In genomic region chr11:54122416-54123264, GRCm38 (mm10) we compare ENCODE assay signal across 8 mouse cellular contexts. TPM values are rescaled to one million over a fixed set of nuclear protein-coding genes. Genes with fewer than 3 reads are reported as not detected.
DNase-seq lines count a peak whose midpoint lies in the region; ATAC-seq and TF ChIP-seq lines count a peak whose summit lies in the region.

No protein-coding gene starts in this region.

- peaks cover 4% of the 10 kb centered on the region; the same call in 1 of the 2 replicates for H3K4me1 ChIP-seq in cerebellum, adult 2 months (ENCODE audit: control insufficient read depth, insufficient read depth, low read length)
- H3K4me1 ChIP-seq in neural tube, embryonic 14.5 days (ENCODE audit: control insufficient read depth, insufficient read depth, low read length) = peaks cover 12% of the 10 kb centered on the region; the same call in 1 of the 2 replicates

- no peak overlapping the region for H3K4me2 ChIP-seq in neural tube, embryonic 14.5 days (ENCODE audit: low read depth, low read length)

- peak; percentile 67 for TF ChIP-seq CTCF in cerebellum, adult 2 months (IDR thresholded peaks at IDR 0.05; ENCODE audit: borderline replicate concordance, insufficient read depth, low read depth, low read length)

- H3K9ac ChIP-seq in neural tube, embryonic 14.5 days (replicated peaks; ENCODE audit: low read depth, low read length) = no peak overlapping the region

- no peaks in the 10 kb centered on the region for H3K27me3 ChIP-seq in cerebellum, adult 2 months (ENCODE audit: control insufficient read depth, insufficient read depth, low read length)
- no peaks in the 10 kb centered on the region for H3K27me3 ChIP-seq in neural tube, embryonic 14.5 days (ENCODE audit: control insufficient read depth, insufficient read depth, low read length)

- DNase-seq in adrenal gland, adult 2 months = peak; percentile 54
- DNase-seq in adrenal gland, postnatal 4 days (ENCODE audit: low spot score in 2 of 2) = no peak
- DNase-seq in cerebellum, adult 2 months = peak; percentile 61 to 69
- peak; percentile 90 for DNase-seq in gastrocnemius, postnatal 25 days
- DNase-seq in kidney, adult 18-20 months = peak; percentile 38
- DNase-seq in left cerebral cortex, postnatal 36 days (ENCODE audit: low spot score in 2 of 2) = peak; percentile 54 to 63
- DNase-seq in urinary bladder, adult 18-20 months (ENCODE audit: low spot score in 2 of 2) = no peak

- no peak overlapping the region for H3K27ac ChIP-seq in cerebellum, adult 2 months (ENCODE audit: insufficient read depth, low read length)
- no peak overlapping the region for H3K27ac ChIP-seq in neural tube, embryonic 14.5 days (ENCODE audit: low read depth, low read length)

- H3K9me3 ChIP-seq in neural tube, embryonic 14.5 days (ENCODE audit: control insufficient read depth, low read length) = no peaks in the 10 kb centered on the region

- no peak for TF ChIP-seq POLR2A in cerebellum, adult 2 months (IDR thresholded peaks at IDR 0.05; ENCODE audit: borderline replicate concordance, insufficient read depth, low read length)

- no peaks in the 10 kb centered on the region for H3K36me3 ChIP-seq in neural tube, embryonic 14.5 days (ENCODE audit: control insufficient read depth, insufficient read depth, low read length)

- WGBS in cerebellum, adult 2 months = 22% methylated on average over 14 of the region's 14 CpGs
- 43% methylated on average over 14 of the region's 14 CpGs for WGBS in neural tube, embryonic 14.5 days

- H3K4me3 ChIP-seq in cerebellum, adult 2 months (replicated peaks; ENCODE audit: insufficient read depth, low read depth, low read length) = no peak overlapping the region
- H3K4me3 ChIP-seq in neural tube, embryonic 14.5 days (ENCODE audit: low read depth, low read length) = no peak overlapping the region

- ATAC-seq in neural tube, embryonic 14.5 days (ENCODE audit: low read depth) = peak; percentile 78; the same call in 1 of the 2 replicates

- intact Hi-C loops in left cerebral cortex, postnatal 36 days (cut with DNase I) = loop anchor here (10.0 kb wide), 1 partner anchor 412 kb away; no protein-coding TSS in a partner anchor

RNA-seq across cellular contexts. Expression of gene P4ha2, which starts 22.7 kb away (rescaled TPM):
- total RNA-seq in adrenal gland, adult 2 months (2021) = 10 to 100 TPM; 36.5 to 39.6 TPM
- 10.9 and 12.1 TPM in 2 replicates for polyA plus RNA-seq in adrenal gland, adult 2 months (2012; rRNA removed)
- total RNA-seq in adrenal gland, postnatal 4 days (2021) = 10 to 100 TPM; 20.8 to 21.9 TPM
- polyA plus RNA-seq in cerebellum, adult 2 months (2012; rRNA removed) = 13.6 and 14.2 TPM in 2 replicates
- 10 to 100 TPM; 25.6 to 32.3 TPM for total RNA-seq in gastrocnemius, postnatal 25 days (2021)
- total RNA-seq in left cerebral cortex, postnatal 36 days (2021) = 10 to 100 TPM; 15.4 to 21.4 TPM
- 10.1 and 12.8 TPM in 2 replicates for polyA plus RNA-seq in neural tube, embryonic 14.5 days (2014; fragmentation: Nextera tagmentation; extraction: Ambion mirVana)

RNA-seq across cellular contexts. Expression of gene Pdlim4, which starts 53.8 kb away (rescaled TPM):
- 10 to 100 TPM; 16.1 to 18.7 TPM for total RNA-seq in adrenal gland, adult 2 months (2021)
- 86.7 and 101 TPM in 2 replicates for polyA plus RNA-seq in adrenal gland, adult 2 months (2012; rRNA removed)
- 10 to 100 TPM; 34.7 to 38.8 TPM for total RNA-seq in adrenal gland, postnatal 4 days (2021)
- polyA plus RNA-seq in cerebellum, adult 2 months (2012; rRNA removed) = 16.9 and 18.6 TPM in 2 replicates
- total RNA-seq in gastrocnemius, postnatal 25 days (2021) = 1 to 10 TPM; 8.6 to 10.0 TPM
- total RNA-seq in left cerebral cortex, postnatal 36 days (2021) = 10 to 100 TPM; 12.2 to 13.1 TPM
- 26.5 and 33.1 TPM in 2 replicates for polyA plus RNA-seq in neural tube, embryonic 14.5 days (2014; fragmentation: Nextera tagmentation; extraction: Ambion mirVana)

Comparison
In these comparisons a context has a peak if more than half of its experiments do, and no peak if none do; other contexts are left out.
1. DNase-seq: peak in adrenal gland, adult 2 months (single experiment), cerebellum, adult 2 months (2 of 2), gastrocnemius, postnatal 25 days (single experiment), kidney, adult 18-20 months (single experiment) and left cerebral cortex, postnatal 36 days (2 of 2); none in adrenal gland, postnatal 4 days (0 of 2) and urinary bladder, adult 18-20 months (0 of 2).